Mouse (Mus musculus): Measurements from ENCODE around the gene Nubp1. TPM values are rescaled to one million over a fixed set of nuclear protein-coding genes. Genes with fewer than 3 reads are reported as not detected.
A peak's percentile ranks its signal among the peaks of the same experiment; 100 is the strongest.

Nubp1 gene
- polyA plus RNA-seq, 1 experiment from 2014 or later, result 46.0 TPM

- Histone ChIP-seq H3K36me3 (replicated peaks; ENCODE audit: control insufficient read depth, insufficient read depth) (no peaks in the 10 kb centered on the region), H3K4me3 (replicated peaks; ENCODE audit: low read length) (no peak overlapping the region), H3K4me1 (replicated peaks; ENCODE audit: control insufficient read depth, insufficient read depth, low read length) (no peaks in the 10 kb centered on the region), H3K27me3 (ENCODE audit: control insufficient read depth, insufficient read depth, low read length) (no peaks in the 10 kb centered on the region), H3K4me2 (replicated peaks) (no peak overlapping the region), H3K9ac (no peak overlapping the region), H3K27ac (no peak overlapping the region), H3K9me3 (ENCODE audit: control insufficient read depth, low read length) (no peaks in the 10 kb centered on the region)
- peak; percentile 55; the same call in 1 of the 2 replicates for ATAC-seq (ENCODE audit: low FRiP score)
- peak; percentile 92 for DNase-seq (ENCODE audit: low spot score)
- 37% methylated on average over 7 of the region's 7 CpGs for WGBS
Observed at GRCm38 (mm10) chr16:10399160-10399559, 12.6 kb upstream of the Nubp1 start.

- ATAC-seq (ENCODE audit: low FRiP score) (no peak), DNase-seq (ENCODE audit: low spot score) (no peak)
- WGBS, result 71% methylated on average over 6 of the region's 6 CpGs
- H3K9me3 ChIP-seq (ENCODE audit: control insufficient read depth, low read length), result no peaks in the 10 kb centered on the region
- H3K4me2 ChIP-seq (replicated peaks), result no peak overlapping the region
- peaks cover 6% of the 10 kb centered on the region for H3K4me1 ChIP-seq (replicated peaks; ENCODE audit: control insufficient read depth, insufficient read depth, low read length)
- H3K36me3 ChIP-seq (replicated peaks; ENCODE audit: control insufficient read depth, insufficient read depth), result peaks cover 60% of the 10 kb centered on the region
- no peak overlapping the region for H3K27ac ChIP-seq
- H3K27me3 ChIP-seq (ENCODE audit: control insufficient read depth, insufficient read depth, low read length), result no peaks in the 10 kb centered on the region
- H3K4me3 ChIP-seq (replicated peaks; ENCODE audit: low read length), result no peak overlapping the region
- H3K9ac ChIP-seq, result no peak overlapping the region
Observed at GRCm38 (mm10) chr16:10415976-10416375, 4.2 kb downstream of the Nubp1 start.

GRCm38 (mm10) chr16:10416866-10417265, 5.1 kb downstream of the Nubp1 start:
- Histone ChIP-seq H3K27me3 (ENCODE audit: control insufficient read depth, insufficient read depth, low read length) (no peaks in the 10 kb centered on the region), H3K27ac (no peak overlapping the region), H3K9ac (no peak overlapping the region), H3K4me3 (replicated peaks; ENCODE audit: low read length) (no peak overlapping the region), H3K4me1 (replicated peaks; ENCODE audit: control insufficient read depth, insufficient read depth, low read length) (peaks cover 6% of the 10 kb centered on the region), H3K9me3 (ENCODE audit: control insufficient read depth, low read length) (no peaks in the 10 kb centered on the region), H3K36me3 (replicated peaks; ENCODE audit: control insufficient read depth, insufficient read depth) (peaks cover 69% of the 10 kb centered on the region), H3K4me2 (replicated peaks) (no peak overlapping the region)
- no peak for DNase-seq (ENCODE audit: low spot score)
- 97% methylated on average over 4 of the region's 4 CpGs for WGBS
- no peak for ATAC-seq (ENCODE audit: low FRiP score)

- Histone ChIP-seq H3K27me3 (ENCODE audit: control insufficient read depth, insufficient read depth, low read length) (no peaks in the 10 kb centered on the region), H3K9me3 (ENCODE audit: control insufficient read depth, low read length) (no peaks in the 10 kb centered on the region), H3K4me1 (replicated peaks; ENCODE audit: control insufficient read depth, insufficient read depth, low read length) (peaks cover under 1% of the 10 kb centered on the region; the same call in 1 of the 2 replicates), H3K4me2 (replicated peaks) (no peak overlapping the region), H3K9ac (no peak overlapping the region), H3K27ac (no peak overlapping the region), H3K36me3 (replicated peaks; ENCODE audit: control insufficient read depth, insufficient read depth) (peaks cover 78% of the 10 kb centered on the region), H3K4me3 (replicated peaks; ENCODE audit: low read length) (no peak overlapping the region)
- ATAC-seq (ENCODE audit: low FRiP score) (no peak), DNase-seq (ENCODE audit: low spot score) (no peak)
- WGBS, result 97% methylated on average over 9 of the region's 9 CpGs
Observed at GRCm38 (mm10) chr16:10417723-10418259, 6.0 kb downstream of the Nubp1 start.

- H3K9me3 ChIP-seq (ENCODE audit: control insufficient read depth, low read length), result no peaks in the 10 kb centered on the region
- H3K4me1 ChIP-seq (replicated peaks; ENCODE audit: control insufficient read depth, insufficient read depth, low read length), result no peaks in the 10 kb centered on the region
- peaks cover 94% of the 10 kb centered on the region for H3K36me3 ChIP-seq (replicated peaks; ENCODE audit: control insufficient read depth, insufficient read depth)
- H3K4me2 ChIP-seq (replicated peaks), result no peak overlapping the region
- H3K27ac ChIP-seq, result no peak overlapping the region
- no peaks in the 10 kb centered on the region for H3K27me3 ChIP-seq (ENCODE audit: control insufficient read depth, insufficient read depth, low read length)
- H3K9ac ChIP-seq, result no peak overlapping the region
- ATAC-seq (ENCODE audit: low FRiP score), result no peak
- no peak overlapping the region for H3K4me3 ChIP-seq (replicated peaks; ENCODE audit: low read length)
- WGBS, result 96% methylated on average over 9 of the region's 9 CpGs
- no peak for DNase-seq (ENCODE audit: low spot score)
Observed at GRCm38 (mm10) chr16:10420447-10421054, 8.8 kb downstream of the Nubp1 start.

- WGBS, result 89% methylated on average over 1 of the region's 1 CpGs
- Histone ChIP-seq H3K4me2 (replicated peaks) (no peak overlapping the region), H3K9ac (no peak overlapping the region), H3K27ac (no peak overlapping the region), H3K27me3 (ENCODE audit: control insufficient read depth, insufficient read depth, low read length) (no peaks in the 10 kb centered on the region), H3K36me3 (replicated peaks; ENCODE audit: control insufficient read depth, insufficient read depth) (peaks cover 26% of the 10 kb centered on the region), H3K9me3 (ENCODE audit: control insufficient read depth, low read length) (no peaks in the 10 kb centered on the region), H3K4me3 (replicated peaks; ENCODE audit: low read length) (no peak overlapping the region), H3K4me1 (replicated peaks; ENCODE audit: control insufficient read depth, insufficient read depth, low read length) (no peaks in the 10 kb centered on the region)
- no peak for DNase-seq (ENCODE audit: low spot score)
- no peak for ATAC-seq (ENCODE audit: low FRiP score)
Observed at GRCm38 (mm10) chr16:10431911-10432310, 20.2 kb downstream of the Nubp1 start.

GRCm38 (mm10) chr16:10432387-10432786, 20.6 kb downstream of the Nubp1 start:
- Histone ChIP-seq H3K4me1 (replicated peaks; ENCODE audit: control insufficient read depth, insufficient read depth, low read length) (no peaks in the 10 kb centered on the region), H3K9ac (no peak overlapping the region), H3K9me3 (ENCODE audit: control insufficient read depth, low read length) (no peaks in the 10 kb centered on the region), H3K36me3 (replicated peaks; ENCODE audit: control insufficient read depth, insufficient read depth) (peaks cover 23% of the 10 kb centered on the region; the same call in 1 of the 2 replicates), H3K27ac (no peak overlapping the region), H3K4me2 (replicated peaks) (no peak overlapping the region), H3K4me3 (replicated peaks; ENCODE audit: low read length) (no peak overlapping the region), H3K27me3 (ENCODE audit: control insufficient read depth, insufficient read depth, low read length) (no peaks in the 10 kb centered on the region)
- no peak for ATAC-seq (ENCODE audit: low FRiP score)
- no peak for DNase-seq (ENCODE audit: low spot score)
- WGBS, result 91% methylated on average over 4 of the region's 4 CpGs

GRCm38 (mm10) chr16:10433344-10433743, 21.6 kb downstream of the Nubp1 start:
- WGBS, result 90% methylated on average over 5 of the region's 5 CpGs
- DNase-seq (ENCODE audit: low spot score) (no peak), ATAC-seq (ENCODE audit: low FRiP score) (no peak)
- H3K27me3 ChIP-seq (ENCODE audit: control insufficient read depth, insufficient read depth, low read length), result no peaks in the 10 kb centered on the region
- H3K36me3 ChIP-seq (replicated peaks; ENCODE audit: control insufficient read depth, insufficient read depth), result peaks cover 20% of the 10 kb centered on the region; the same call in 1 of the 2 replicates
- H3K4me3 ChIP-seq (replicated peaks; ENCODE audit: low read length), result no peak overlapping the region
- no peak overlapping the region for H3K9ac ChIP-seq
- H3K4me2 ChIP-seq (replicated peaks), result no peak overlapping the region
- H3K27ac ChIP-seq, result no peak overlapping the region
- H3K9me3 ChIP-seq (ENCODE audit: control insufficient read depth, low read length), result no peaks in the 10 kb centered on the region
- H3K4me1 ChIP-seq (replicated peaks; ENCODE audit: control insufficient read depth, insufficient read depth, low read length), result no peaks in the 10 kb centered on the region

- H3K4me2 ChIP-seq (replicated peaks), result no peak overlapping the region
- no peak overlapping the region for H3K27ac ChIP-seq
- no peaks in the 10 kb centered on the region for H3K4me1 ChIP-seq (replicated peaks; ENCODE audit: control insufficient read depth, insufficient read depth, low read length)
- 83% methylated on average over 6 of the region's 6 CpGs for WGBS
- H3K9me3 ChIP-seq (ENCODE audit: control insufficient read depth, low read length), result no peaks in the 10 kb centered on the region
- peaks cover 24% of the 10 kb centered on the region; the same call in 1 of the 2 replicates for H3K36me3 ChIP-seq (replicated peaks; ENCODE audit: control insufficient read depth, insufficient read depth)
- no peak overlapping the region for H3K4me3 ChIP-seq (replicated peaks; ENCODE audit: low read length)
- ATAC-seq (ENCODE audit: low FRiP score), result no peak
- DNase-seq (ENCODE audit: low spot score), result no peak
- H3K9ac ChIP-seq, result no peak overlapping the region
- no peaks in the 10 kb centered on the region for H3K27me3 ChIP-seq (ENCODE audit: control insufficient read depth, insufficient read depth, low read length)
Observed at GRCm38 (mm10) chr16:10436166-10436565, 24.4 kb downstream of the Nubp1 start.
